Mouse (Mus musculus): ENCODE results near the gene Sarm1.
A peak's percentile ranks its signal among the peaks of the same experiment; 100 is the strongest.

Gene Sarm1

GRCm38 (mm10) chr11:78512025-78512957 lies 14.7 kb upstream of the Sarm1 start, which contains the start of the genes Tmem199 and Poldip2:
Tmem199 (minus strand) TSS chr11:78512172.
Poldip2 (plus strand) TSS chr11:78512193.
- peak; percentile 87 for DNase-seq

- DNase-seq: no peak
These were observed 11.6 kb upstream of the Sarm1 start for GRCm38 (mm10) chr11:78509148-78509547.

- DNase-seq: no peak
These were observed 7.9 kb upstream of the Sarm1 start for GRCm38 (mm10) chr11:78505430-78505829.

GRCm38 (mm10) chr11:78502909-78503650 lies 5.5 kb upstream of the Sarm1 start, which contains the start of gene Sebox:
Sebox (plus strand) TSS chr11:78503447.
- DNase-seq: no peak

- DNase-seq: no peak
These were observed 4.0 kb upstream of the Sarm1 start for GRCm38 (mm10) chr11:78501529-78501928.

GRCm38 (mm10) chr11:78500623-78501202 lies 3.2 kb upstream of the Sarm1 start:
- no peak for DNase-seq

GRCm38 (mm10) chr11:78499543-78499942 lies 2.0 kb upstream of the Sarm1 start:
- DNase-seq: no peak

GRCm38 (mm10) chr11:78499004-78499403 lies 1.4 kb upstream of the Sarm1 start, which contains the start of gene Vtn:
Vtn (plus strand) TSS chr11:78499091.
- no peak for DNase-seq

- DNase-seq: no peak
These were observed 448 bp downstream of the Sarm1 start for GRCm38 (mm10) chr11:78497071-78497541.

GRCm38 (mm10) chr11:78495904-78496303 lies 1.6 kb downstream of the Sarm1 start:
- no peak for DNase-seq

- DNase-seq: no peak
These were observed 6.7 kb downstream of the Sarm1 start for GRCm38 (mm10) chr11:78490781-78491241.

- DNase-seq: peak; percentile 50
These were observed 9.4 kb downstream of the Sarm1 start for GRCm38 (mm10) chr11:78488168-78488567.

- no peak for DNase-seq
These were observed 13.9 kb downstream of the Sarm1 start for GRCm38 (mm10) chr11:78483639-78484038.

- no peak for DNase-seq
These were observed 22.3 kb downstream of the Sarm1 start for GRCm38 (mm10) chr11:78475289-78475688.

GRCm38 (mm10) chr11:78471326-78472103 lies 26.0 kb downstream of the Sarm1 start:
- no peak for DNase-seq

- DNase-seq: no peak
These were observed 29.6 kb downstream of the Sarm1 start for GRCm38 (mm10) chr11:78467932-78468331.

- no peak for DNase-seq
These were observed 30.0 kb downstream of the Sarm1 start for GRCm38 (mm10) chr11:78467515-78467914.

GRCm38 (mm10) chr11:78466242-78466912 lies 31.2 kb downstream of the Sarm1 start:
- DNase-seq: no peak

GRCm38 (mm10) chr11:78465568-78466180 lies 31.9 kb downstream of the Sarm1 start, which contains the start of gene Slc46a1:
Slc46a1 (plus strand) TSS chr11:78465697.
- peak; percentile 86 for DNase-seq

- no peak for DNase-seq
These were observed 32.4 kb downstream of the Sarm1 start for GRCm38 (mm10) chr11:78465116-78465515.
